Mouse (Mus musculus): Measurements from ENCODE around the gene Pon2. TPM values are rescaled to one million over a fixed set of nuclear protein-coding genes. Genes with fewer than 3 reads are reported as not detected.

Gene Pon2
- total RNA-seq, 2 experiments from 2014 or later: 55.7 to 79.1 TPM

DNA sequence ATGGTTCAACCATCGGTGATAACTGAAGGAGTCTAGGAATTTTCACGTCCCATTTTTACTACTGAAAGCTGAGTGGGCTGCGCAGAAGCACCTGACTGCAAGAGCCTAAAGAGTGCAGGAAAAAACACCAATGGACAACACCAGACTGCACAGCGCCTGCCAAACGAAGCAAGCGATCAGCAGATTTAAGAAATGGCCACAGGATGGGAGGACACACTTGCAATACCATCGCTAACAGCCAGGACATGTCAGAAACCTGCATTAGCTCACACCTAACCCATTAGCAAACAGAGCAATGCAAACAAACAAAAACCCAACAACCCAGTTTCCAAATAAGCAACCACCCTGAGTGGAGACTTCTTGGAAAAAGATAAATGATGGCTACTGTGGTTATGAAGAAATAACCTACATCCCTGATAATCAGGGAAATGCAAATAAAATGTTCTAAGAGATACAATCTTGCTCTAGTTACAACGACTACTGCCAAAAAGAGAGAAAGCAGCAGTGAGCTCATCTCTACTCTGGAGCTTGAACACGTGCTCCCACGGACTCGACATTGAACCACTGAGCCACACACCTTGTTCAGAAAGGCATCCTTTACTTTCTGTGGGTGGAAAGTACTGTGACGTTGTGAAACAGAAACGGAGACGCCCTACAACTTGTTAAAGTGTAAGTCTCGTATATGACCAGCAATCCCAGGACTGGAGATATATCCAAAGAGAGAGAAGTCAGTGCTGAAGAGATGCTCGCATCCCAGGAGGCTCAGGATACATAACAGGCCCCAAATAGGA lies 3.4 kb downstream of the Pon2 start:
- no peak for ATAC-seq (ENCODE audit: poor library complexity, severe bottlenecking)

- ATAC-seq (ENCODE audit: poor library complexity, severe bottlenecking): no peak
Observed at GRCm38 (mm10) chr6:5292841-5293240, 5.4 kb downstream of the Pon2 start.

DNA sequence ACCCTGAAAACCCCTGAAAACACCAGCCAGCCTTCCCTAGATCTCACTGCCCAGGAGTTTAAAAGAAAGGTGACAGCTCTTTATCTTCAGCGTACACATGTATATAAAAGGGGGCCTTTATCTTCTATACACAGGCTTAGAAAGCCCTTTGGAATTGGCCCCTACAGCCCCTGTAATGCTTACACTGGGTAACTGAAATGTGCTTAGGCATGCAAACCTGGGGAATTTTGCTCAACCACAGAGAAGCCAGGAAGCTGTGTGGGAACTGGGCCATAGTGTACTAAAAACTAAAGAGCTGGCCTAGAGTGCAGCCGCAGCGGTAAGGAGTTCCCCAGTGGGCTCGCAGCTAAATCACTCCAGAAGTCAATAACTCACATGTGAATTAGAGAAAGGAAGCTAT lies 6.8 kb downstream of the Pon2 start:
- peak; percentile 41 for ATAC-seq (ENCODE audit: poor library complexity, severe bottlenecking)

GRCm38 (mm10) chr6:5287919-5288318 lies 10.3 kb downstream of the Pon2 start:
- no peak for ATAC-seq (ENCODE audit: poor library complexity, severe bottlenecking)

DNA sequence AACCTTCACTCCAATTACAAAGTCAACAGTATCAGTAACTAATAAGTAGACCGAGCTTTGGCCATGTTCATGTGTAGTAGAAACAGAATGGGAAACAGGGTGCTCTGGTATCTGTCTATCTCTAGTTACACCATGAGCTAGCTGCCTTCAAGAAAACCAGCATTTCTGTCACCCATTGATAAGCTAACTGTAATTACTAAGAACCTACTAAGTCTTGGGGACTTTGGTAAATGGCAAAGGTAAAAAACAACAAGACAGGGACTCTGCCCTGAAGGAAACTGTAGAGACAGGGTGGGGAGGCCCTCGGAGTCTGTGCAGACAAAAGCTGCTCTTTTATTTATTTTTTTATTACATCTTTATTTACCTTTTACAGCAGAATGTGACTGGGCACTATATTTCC lies 10.9 kb downstream of the Pon2 start:
- no peak for ATAC-seq (ENCODE audit: poor library complexity, severe bottlenecking)

DNA sequence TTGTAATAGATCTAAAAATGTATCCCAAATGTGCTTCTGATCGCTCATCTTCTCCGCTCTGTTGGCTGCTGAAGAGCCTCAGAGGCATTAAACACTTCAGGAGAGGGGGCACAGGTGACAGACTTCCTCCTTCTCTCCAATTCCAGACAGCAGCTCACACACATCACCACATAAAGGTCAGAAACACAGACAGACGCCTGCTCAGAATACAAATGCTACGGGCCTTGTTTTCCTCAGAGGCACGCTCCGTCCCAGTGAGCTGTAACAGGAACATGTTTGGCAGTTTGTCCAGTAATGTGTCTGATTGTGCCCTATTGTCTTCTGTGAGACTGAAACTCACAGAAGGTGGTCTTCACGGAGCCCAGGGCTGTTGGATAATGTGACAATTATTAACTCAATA lies 15.8 kb downstream of the Pon2 start:
- ATAC-seq (ENCODE audit: poor library complexity, severe bottlenecking): no peak

DNA sequence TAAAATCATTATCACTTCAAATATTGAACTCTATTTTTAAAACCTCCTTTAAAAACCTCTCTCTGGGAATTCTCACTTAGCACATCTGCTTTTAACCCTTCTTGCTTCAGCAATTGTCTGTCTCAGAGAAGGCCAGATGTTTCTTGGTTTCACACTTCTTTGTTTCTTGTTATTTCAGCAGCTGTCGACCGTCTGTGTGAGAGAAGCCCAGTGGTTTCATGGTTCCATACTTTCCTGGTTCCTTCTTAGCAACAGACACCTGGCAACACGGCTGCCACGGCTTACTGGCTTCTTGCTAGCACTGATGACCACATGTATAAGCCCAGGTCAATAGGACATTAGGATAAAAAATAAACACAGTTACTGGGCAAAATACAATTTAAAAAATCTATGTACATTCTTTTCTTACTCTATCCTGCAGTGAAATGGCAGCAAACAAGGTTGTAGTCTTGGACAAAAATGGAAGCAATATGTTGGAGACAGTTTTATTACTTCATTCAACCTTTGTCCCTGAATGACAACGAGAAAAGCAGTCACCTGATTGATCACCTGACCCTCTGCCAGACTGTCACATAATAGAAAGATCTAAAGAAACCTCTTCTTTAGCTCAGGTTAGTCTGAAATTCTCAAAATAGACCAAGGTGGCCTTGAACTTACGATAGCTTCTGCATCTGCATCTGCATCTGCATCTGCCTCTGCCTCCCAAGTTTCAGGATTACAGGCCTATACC lies 17.5 kb downstream of the Pon2 start:
- ATAC-seq (ENCODE audit: poor library complexity, severe bottlenecking): no peak

DNA sequence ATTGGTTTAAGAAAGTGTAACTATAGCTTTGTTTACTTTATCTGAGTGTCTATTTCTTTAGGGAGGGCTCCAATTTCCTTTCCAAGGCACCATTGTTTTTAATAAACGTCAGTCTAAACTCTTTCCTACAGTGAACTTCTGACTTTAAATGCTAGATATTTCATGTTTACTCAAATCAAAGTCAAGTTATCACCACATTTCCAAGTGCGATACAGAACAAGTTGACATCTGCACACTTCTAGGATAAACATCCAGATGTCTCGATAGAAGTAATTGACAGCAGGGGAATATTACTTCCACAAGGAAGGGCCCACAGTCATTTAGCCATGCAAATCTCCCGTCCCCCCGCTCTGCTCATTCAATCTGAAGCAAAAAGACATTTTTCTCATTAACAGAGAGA lies 20.3 kb downstream of the Pon2 start:
- no peak for ATAC-seq (ENCODE audit: poor library complexity, severe bottlenecking)

DNA sequence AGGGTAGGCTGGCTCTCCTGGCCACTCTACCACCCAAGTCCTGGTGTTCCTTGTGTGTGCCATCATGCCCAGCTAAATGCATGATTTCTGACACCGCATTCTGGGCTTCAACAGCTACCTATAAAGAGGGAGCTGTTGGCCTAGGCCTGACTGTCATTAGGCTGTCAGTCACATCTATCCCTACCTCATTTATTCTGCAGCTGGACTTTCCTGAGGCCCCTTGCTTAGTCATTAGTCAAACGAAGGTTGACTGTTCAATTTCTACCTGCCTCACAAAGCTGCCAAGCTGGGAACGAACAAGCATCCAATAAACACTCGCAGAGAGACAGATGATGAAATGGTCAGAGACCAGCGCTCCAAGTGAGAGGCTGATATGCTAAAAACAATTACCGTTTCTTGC lies 28.6 kb downstream of the Pon2 start:
- no peak for ATAC-seq (ENCODE audit: poor library complexity, severe bottlenecking)

DNA sequence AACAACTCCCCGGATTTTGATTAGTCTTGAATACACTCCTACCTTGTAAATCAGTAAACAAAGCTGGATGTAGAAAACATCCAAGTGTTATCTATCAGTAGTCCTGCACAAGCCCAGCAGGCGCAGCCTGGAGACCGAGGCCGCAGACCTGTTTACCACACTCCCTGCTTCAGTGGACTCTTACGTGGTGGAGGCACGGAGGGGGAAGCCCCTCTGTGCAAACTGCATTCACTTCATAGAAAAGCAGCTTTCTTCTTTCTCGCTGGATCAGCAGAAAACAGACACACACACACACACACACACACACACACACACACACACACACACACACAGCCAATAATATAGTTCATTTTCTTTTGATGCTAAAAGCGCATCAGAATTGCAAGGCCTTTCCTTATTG lies 33.5 kb downstream of the Pon2 start:
- no peak for ATAC-seq (ENCODE audit: poor library complexity, severe bottlenecking)

DNA sequence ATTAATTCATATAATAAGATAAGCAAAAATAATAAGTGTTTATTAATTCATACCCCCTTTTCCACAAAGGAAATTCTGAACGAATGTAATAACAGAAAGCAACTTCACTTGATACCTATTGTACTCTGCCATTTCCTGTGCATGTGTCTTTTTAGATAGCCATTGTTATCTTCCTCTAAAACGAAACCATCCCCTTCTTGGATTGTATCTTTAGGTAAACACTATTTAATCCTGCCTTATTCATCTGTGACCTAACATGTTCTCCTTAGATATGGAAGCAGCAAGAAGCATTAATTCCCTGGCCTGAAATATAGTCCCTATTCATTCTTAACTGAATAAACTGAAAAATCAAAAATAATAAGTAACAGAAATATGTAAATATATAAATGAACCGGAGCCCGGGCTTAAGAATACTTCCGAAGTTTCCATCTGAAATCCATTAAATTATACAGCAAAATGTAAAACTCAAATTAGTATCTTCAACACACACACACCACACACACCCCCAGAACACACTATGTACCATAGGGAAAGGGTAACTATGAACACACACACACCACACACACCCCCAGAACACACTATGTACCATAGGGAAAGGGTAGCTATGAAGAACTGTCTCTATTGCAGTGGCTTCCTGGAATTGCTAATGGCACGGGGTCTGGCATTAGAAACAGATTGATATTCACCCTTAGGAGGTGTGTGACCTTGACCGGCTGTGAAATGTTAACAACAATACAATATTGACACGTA lies 34.8 kb downstream of the Pon2 start:
- ATAC-seq (ENCODE audit: poor library complexity, severe bottlenecking): no peak

DNA sequence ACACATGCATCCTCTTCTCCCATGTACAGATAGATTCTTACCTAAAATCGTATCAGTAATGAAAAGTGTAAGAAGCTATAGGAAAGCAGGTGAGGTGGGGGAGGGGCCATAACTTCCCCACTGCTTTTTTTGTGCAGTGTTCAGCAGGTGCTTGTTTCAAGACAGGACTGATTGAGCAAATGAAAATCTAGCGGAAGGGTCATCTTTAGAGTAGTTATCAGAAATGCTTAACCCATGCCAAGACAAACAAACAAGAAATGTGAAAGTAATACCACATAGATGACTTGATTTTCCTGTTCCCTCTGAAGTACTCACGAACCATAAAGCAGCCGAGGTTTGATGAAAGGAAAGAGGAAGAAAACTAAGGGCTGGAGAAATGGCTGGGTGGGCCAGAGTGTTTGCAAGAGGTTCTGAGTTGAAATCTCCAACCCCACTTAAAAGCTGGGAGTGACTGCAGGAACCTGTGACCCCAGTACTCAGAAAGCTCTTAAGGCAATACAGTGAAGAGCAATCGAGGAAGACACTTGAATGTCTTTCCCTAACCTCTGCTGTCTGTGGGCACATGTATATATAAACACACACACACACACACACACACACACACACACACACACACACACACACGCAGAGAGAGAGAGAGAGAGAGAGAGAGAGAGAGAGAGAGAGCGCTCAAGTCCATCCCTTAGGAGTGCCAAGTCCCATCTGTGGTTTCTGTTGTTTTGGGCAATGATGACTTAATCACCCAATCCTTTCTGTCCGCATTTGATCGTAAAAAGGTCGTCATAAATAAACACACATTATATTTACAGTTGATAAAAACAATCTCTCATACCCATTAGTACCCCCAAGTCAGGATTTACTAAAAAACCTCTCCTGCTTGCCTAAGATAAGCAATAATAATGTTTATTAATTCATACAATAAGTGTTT lies 35.7 kb downstream of the Pon2 start:
- no peak for ATAC-seq (ENCODE audit: poor library complexity, severe bottlenecking)

DNA sequence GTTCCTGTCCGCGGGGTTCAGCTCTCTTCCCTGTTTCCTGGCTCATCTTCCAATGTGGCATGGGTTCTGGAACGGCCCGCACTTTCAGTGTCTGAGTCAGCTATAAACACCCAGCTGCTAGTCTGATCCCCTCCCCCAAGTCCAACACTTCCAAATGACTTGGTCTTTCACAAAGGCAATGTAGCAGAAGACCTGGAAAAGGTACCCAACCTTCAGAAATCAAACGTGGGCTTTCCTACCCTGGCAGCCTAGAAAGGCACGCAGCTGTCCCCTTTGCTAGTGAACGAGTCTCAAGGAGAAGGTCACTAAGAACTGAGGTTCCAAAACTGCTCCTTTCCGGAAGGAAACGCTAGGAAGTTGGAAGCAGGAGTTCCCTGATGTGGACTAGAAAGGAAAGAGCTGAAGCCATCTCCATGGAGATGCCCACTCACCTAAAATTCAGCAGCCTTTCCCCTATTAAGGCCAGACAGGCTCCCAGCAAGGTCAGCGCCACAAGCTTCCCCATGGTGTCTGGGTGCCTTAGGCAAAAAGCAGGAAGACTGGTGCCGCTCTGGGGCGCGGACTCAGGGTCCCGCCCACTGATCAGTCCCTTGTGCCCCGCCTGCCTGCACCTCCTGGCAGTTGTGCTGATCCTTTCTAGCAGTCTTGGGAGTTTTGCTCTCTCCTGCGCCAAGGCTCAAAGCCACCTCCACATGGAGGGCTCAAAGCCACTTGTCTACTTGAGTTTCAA lies 42.4 kb downstream of the Pon2 start, which contains the start of gene Pon3:
Pon3 (minus strand) TSS at position 565 of the 730 bp plus-strand sequence.
- peak; percentile 98 for ATAC-seq (ENCODE audit: poor library complexity, severe bottlenecking)

DNA sequence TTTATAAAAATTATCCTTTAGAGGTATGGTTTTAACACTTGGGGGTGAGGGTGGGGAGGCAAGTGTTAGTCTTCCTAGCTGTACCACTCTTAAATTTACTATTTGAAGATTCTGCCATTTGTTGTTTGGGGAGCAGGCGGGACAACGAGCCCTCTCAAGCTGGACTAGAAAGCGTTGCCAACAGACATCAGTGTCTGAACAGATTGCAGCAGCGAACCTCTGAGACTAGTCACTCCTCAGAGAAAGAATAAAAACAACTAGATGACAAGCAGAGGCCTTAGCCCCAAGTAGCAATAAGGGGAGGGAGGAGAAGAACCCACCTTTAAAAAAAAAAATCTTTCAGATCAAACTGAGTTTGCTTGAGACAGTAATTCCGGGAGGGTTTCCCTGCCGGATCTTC lies 43.0 kb downstream of the Pon2 start:
- ATAC-seq (ENCODE audit: poor library complexity, severe bottlenecking): no peak

DNA sequence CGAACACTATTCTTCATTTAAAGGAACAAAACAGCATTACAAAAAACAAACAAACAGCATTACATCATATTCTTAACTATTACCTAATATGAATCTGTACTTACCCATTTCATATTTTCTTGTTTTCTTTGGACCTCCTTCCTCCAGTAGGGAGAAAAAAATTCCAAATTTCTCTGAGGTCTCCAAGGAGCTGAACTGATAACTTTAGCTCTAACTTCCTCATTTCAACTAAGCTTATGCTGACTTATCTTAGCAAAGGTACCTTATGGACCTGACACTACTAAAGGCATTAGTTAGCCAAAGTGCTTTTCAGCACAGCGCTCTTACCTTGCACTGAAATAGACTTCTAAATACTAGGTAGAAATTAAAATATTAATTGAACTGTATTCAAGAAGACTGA lies 43.4 kb downstream of the Pon2 start:
- ATAC-seq (ENCODE audit: poor library complexity, severe bottlenecking): no peak

GRCm38 (mm10) chr6:5245926-5246325 lies 52.3 kb downstream of the Pon2 start:
- no peak for ATAC-seq (ENCODE audit: poor library complexity, severe bottlenecking)

DNA sequence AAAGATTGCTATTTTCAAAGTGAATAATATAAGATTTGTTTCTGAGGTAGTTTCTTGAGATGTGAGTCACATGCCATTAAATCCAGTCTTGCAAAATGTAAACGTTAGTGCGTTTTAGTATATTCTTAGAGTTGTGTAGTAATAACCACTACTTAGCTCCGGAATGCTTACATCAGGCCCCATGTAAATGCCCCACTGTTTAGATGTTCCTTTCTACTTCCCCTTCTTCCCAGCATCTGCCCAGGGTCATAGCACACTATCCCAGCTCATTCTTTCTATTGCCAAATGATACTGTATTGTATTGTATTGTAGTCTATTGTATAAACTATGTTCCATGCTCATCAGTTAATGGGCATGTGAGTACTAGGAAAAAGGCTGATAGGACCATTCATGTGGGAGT lies 59.5 kb downstream of the Pon2 start:
- 0 out of 2 replicates have a peak, but pooled peaks have one; percentile 30 for ATAC-seq (ENCODE audit: poor library complexity, severe bottlenecking)

DNA sequence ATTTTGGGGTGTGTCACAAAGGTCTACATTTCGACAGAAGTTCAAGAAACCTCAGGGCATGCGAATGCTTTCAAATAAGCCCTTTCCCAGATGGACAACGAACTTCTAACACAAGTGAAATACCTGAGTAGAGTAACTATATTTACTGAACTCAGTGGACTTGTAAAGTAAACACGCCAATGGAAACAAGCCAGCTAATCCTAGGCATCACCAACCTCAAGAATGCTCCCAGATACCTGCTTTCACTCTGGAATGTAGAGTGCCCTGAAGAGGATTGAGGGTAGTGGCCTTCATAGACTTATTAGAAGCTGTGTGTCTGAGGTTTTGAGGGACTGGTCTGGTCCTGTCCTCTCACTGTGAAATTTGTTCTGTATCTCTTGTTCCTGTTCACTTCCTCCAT lies 60.7 kb downstream of the Pon2 start:
- no peak for ATAC-seq (ENCODE audit: poor library complexity, severe bottlenecking)

GRCm38 (mm10) chr6:5236843-5237371 lies 61.3 kb downstream of the Pon2 start:
- ATAC-seq (ENCODE audit: poor library complexity, severe bottlenecking): no peak

DNA sequence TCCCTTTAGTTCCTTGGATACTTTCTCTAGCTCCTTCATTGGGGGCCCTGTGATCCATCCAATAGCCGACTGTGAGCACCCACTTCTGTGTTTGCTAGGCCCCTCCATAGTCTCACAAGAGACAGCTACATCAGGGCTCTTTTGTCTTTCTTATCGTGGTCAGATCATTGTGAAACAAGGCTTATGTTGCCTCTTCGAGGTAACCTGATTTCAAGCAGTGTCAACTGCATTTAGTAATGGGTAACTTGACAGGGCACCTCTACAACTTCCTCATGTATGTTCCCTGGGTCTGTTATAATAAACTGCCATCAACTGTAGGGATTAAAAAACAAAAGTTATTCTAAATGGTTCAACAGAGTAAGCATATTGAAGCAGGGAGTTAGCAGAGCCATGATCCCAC lies 63.7 kb downstream of the Pon2 start:
- peak; percentile 45 for ATAC-seq (ENCODE audit: poor library complexity, severe bottlenecking)
